Mouse (Mus musculus) spleen, postnatal 14 days (tissue): ENCODE measurements around the gene Cldn5.

Experiments
- DNase-seq, 2 experiments: peaks; one replicate each; pipeline ENCODE4 v3.0.0; 2021 to 2022; ENCODE audit warnings: low spot score in 2 of 2

Gene Cldn5

GRCm38 (mm10) chr16:18776556-18777100 is at the start of gene Cldn5:
Gene Cldn5 (plus strand): TSS chr16:18776847.
- DNase-seq = no peak

GRCm38 (mm10) chr16:18727536-18728499 is 48.8 kb upstream of the Cldn5 start:
- no peak for DNase-seq

GRCm38 (mm10) chr16:18729185-18729584 is 47.5 kb upstream of the Cldn5 start:
- DNase-seq = no peak

GRCm38 (mm10) chr16:18730640-18731039 is 46.0 kb upstream of the Cldn5 start:
- no peak for DNase-seq

GRCm38 (mm10) chr16:18733100-18733956 is 43.3 kb upstream of the Cldn5 start:
- DNase-seq = no peak

GRCm38 (mm10) chr16:18738303-18738702 is 38.3 kb upstream of the Cldn5 start:
- DNase-seq = no peak

GRCm38 (mm10) chr16:18746268-18747122 is 30.2 kb upstream of the Cldn5 start:
- DNase-seq = no peak

GRCm38 (mm10) chr16:18751101-18751500 is 25.5 kb upstream of the Cldn5 start:
- no peak for DNase-seq

GRCm38 (mm10) chr16:18751885-18752499 is 24.7 kb upstream of the Cldn5 start:
- no peak for DNase-seq

- DNase-seq = no peak
These were observed 14.9 kb upstream of the Cldn5 start for GRCm38 (mm10) chr16:18761734-18762133.

GRCm38 (mm10) chr16:18762960-18763359 is 13.7 kb upstream of the Cldn5 start:
- DNase-seq = no peak

- no peak for DNase-seq
These were observed 10.3 kb upstream of the Cldn5 start for GRCm38 (mm10) chr16:18766390-18766789.

- no peak for DNase-seq
These were observed 7.1 kb upstream of the Cldn5 start for GRCm38 (mm10) chr16:18769501-18769900.

GRCm38 (mm10) chr16:18773936-18774335 is 2.7 kb upstream of the Cldn5 start:
- no peak for DNase-seq

- no peak for DNase-seq
These were observed 759 bp upstream of the Cldn5 start for GRCm38 (mm10) chr16:18775621-18776555.

- DNase-seq = no peak
These were observed 744 bp downstream of the Cldn5 start for GRCm38 (mm10) chr16:18777101-18778080.

- no peak for DNase-seq
These were observed 1.8 kb downstream of the Cldn5 start for GRCm38 (mm10) chr16:18778461-18778860.

- DNase-seq = no peak
These were observed 5.2 kb downstream of the Cldn5 start for GRCm38 (mm10) chr16:18781810-18782209.
